Mouse (Mus musculus): Measurements from ENCODE around the gene Rnf220. TPM values are rescaled to one million over a fixed set of nuclear protein-coding genes. Genes with fewer than 3 reads are reported as not detected.

Rnf220 gene
- 55.5 and 55.9 TPM in 2 replicates for polyA plus RNA-seq (2016; fragmentation: Nextera tagmentation; extraction: Ambion mirVana)

DNA sequence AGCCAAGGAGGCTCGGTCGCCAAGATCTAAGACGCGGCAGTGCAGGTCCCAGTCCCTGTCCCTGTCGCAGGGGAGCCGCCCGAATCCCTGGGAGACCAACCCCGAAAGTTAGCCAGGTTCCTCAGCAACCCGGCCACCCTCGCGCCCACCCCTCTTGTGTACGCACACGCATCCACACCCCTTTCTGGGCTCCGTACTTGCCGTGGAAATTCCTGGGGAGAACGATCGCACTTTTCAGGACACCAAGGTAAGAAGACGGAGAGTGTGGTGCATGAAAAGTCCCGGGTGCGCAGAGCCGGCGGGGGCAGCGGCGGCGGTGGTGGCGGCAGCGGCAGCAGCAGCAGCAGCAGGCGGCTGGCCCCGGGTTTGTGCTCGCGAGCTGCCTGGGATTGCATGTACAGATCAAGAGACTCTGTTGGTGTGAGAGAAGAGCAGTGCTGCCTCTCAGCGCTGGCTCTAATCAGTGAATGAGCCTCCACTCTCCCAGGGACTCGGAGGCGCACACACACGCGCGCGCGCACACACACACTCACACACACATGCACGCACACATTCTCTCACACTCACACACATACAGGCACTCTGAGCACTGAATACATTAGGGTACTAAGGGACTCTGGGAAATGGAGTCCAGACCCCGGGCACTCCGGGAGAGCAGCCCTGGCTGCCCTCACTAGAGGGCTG lies at the start of gene Rnf220:
Rnf220 (minus strand) TSS at position 571 of the 684 bp plus-strand sequence.
- Histone ChIP-seq H3K27ac (0 out of 2 replicates have a peak within 1 kb of the TSS, but pooled peaks have one; percentile 20), H3K9ac (peak within 1 kb of the TSS; percentile 41; the same call in 1 of the 2 replicates), H3K27me3 (replicated peaks) (peaks cover 83% of the 10 kb centered on the region), H3K9me3 (replicated peaks) (peaks cover 2% of the 10 kb centered on the region), H3K4me1 (peaks cover 33% of the 10 kb centered on the region), H3K4me3 (peak within 1 kb of the TSS; percentile 57), H3K4me2 (peak within 1 kb of the TSS; percentile 85), H3K36me3 (no peaks in the 10 kb centered on the region)
- ATAC-seq: peak; percentile 75
- WGBS (ENCODE audit: insufficient replicate concordance): 1% methylated on average over 42 of the region's 42 CpGs

DNA sequence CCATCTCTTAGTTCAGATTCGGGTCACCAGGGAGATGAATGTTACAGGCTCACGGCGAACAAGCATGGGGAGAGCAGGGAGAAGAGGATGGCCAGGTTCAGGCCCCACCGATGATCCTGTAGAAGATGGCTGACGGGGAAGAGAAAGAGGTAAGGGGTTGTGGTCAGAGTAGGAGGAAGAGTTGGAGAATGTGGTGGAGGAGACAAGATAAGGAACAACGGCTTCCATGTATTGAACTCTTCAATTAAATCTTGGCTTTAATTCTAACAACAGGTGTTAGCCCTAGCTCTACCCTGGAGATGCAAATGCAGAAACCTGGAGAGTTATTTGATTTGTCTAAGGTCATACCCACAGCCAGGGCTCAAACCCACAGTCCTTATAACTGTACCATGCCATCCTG lies 49.8 kb upstream of the Rnf220 start:
- H3K4me3 ChIP-seq: no peak overlapping the region
- H3K27me3 ChIP-seq (replicated peaks): peaks cover 17% of the 10 kb centered on the region
- peaks cover 23% of the 10 kb centered on the region for H3K4me1 ChIP-seq
- no peak overlapping the region for H3K27ac ChIP-seq
- H3K9ac ChIP-seq: no peak overlapping the region
- WGBS (ENCODE audit: insufficient replicate concordance): 54% methylated on average over 6 of the region's 6 CpGs
- no peaks in the 10 kb centered on the region for H3K36me3 ChIP-seq
- no peak overlapping the region for H3K4me2 ChIP-seq
- ATAC-seq: no peak
- no peaks in the 10 kb centered on the region for H3K9me3 ChIP-seq (replicated peaks)

DNA sequence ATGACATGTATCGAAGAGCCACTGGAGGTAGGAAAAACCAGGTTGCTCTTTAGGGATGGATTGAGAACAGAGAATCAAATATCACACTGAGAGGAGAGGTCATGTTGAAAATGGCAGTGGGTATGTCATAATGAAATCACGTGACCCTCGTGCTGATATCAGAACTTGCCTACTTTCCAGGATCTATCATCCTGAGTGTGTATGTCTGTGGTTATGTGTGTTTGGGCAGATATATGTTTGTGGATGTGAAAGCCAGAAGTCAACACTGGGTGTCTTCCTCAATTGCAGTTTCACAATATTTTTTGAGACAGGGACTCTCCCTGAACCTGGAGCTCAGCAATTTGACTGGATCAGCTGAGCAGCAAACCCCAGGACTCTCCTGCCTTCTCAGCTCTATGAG lies 48.6 kb upstream of the Rnf220 start:
- Histone ChIP-seq H3K9me3 (replicated peaks) (no peaks in the 10 kb centered on the region), H3K27me3 (replicated peaks) (peaks cover 17% of the 10 kb centered on the region), H3K9ac (no peak overlapping the region), H3K27ac (no peak overlapping the region), H3K4me3 (no peak overlapping the region), H3K4me1 (peaks cover 12% of the 10 kb centered on the region; the same call in 1 of the 2 replicates), H3K4me2 (no peak overlapping the region), H3K36me3 (no peaks in the 10 kb centered on the region)
- no peak for ATAC-seq
- WGBS (ENCODE audit: insufficient replicate concordance): 49% methylated on average over 3 of the region's 3 CpGs

DNA sequence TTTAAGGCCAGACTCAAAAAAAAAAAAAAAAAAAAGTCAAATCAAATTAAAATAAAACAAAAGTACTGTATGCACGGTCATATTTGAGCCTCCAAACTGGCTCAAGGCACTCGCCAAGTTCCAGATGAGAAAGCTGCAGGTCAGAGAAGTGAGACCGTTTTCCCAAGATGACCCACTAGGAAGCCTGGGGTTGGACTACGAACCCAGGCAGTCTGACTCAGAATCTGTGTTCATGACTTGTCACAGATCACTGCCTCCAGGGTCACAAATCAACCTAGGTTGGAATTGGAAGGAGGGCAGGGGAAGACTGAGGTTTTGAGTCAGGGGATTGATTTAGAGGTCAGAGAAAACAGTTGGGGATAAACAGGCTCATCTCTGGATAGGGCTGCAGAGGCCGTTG lies 43.7 kb upstream of the Rnf220 start:
- Histone ChIP-seq H3K9ac (no peak overlapping the region), H3K27me3 (replicated peaks) (peaks cover 26% of the 10 kb centered on the region), H3K4me2 (no peak overlapping the region), H3K4me1 (peaks cover 5% of the 10 kb centered on the region; the same call in 1 of the 2 replicates), H3K9me3 (replicated peaks) (no peaks in the 10 kb centered on the region), H3K36me3 (no peaks in the 10 kb centered on the region), H3K27ac (no peak overlapping the region), H3K4me3 (no peak overlapping the region)
- WGBS (ENCODE audit: insufficient replicate concordance): 60% methylated on average over 5 of the region's 5 CpGs
- no peak for ATAC-seq

DNA sequence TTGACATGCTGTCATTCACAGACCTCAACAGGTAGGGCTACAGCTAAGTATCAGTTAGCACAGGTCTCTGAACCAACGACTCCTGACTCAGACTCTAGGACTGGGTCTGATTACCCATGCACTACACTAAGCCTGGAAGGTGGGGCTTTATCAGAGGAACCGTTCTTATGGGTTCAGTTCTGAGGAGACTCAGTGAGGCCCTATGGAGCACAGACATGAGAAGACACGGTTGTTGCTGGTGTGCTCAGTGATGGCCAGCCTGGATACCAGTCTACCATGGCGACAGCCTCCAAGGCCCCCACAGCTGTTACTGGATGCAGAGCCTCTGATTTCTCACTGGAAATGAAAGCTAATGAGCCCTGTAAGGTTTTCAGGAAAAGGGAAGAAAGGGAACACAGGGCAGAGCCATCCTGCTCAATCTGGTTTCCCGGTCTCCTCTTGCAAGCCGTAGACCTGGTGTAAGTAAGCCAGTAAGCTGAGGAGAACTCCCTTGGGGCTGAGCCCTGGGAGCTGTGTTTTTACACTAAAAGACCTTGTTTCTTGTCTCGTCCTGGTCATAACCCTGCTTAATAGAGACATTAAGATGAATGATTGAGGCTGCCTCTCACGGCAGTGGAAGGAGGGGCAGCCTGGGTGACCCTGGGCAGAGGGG lies 42.6 kb upstream of the Rnf220 start:
- Histone ChIP-seq H3K4me2 (no peak overlapping the region), H3K9me3 (replicated peaks) (no peaks in the 10 kb centered on the region), H3K36me3 (no peaks in the 10 kb centered on the region), H3K9ac (no peak overlapping the region), H3K4me1 (no peaks in the 10 kb centered on the region), H3K4me3 (no peak overlapping the region), H3K27me3 (replicated peaks) (peaks cover 26% of the 10 kb centered on the region), H3K27ac (no peak overlapping the region)
- WGBS (ENCODE audit: insufficient replicate concordance): 65% methylated on average over 8 of the region's 8 CpGs
- no peak for ATAC-seq

DNA sequence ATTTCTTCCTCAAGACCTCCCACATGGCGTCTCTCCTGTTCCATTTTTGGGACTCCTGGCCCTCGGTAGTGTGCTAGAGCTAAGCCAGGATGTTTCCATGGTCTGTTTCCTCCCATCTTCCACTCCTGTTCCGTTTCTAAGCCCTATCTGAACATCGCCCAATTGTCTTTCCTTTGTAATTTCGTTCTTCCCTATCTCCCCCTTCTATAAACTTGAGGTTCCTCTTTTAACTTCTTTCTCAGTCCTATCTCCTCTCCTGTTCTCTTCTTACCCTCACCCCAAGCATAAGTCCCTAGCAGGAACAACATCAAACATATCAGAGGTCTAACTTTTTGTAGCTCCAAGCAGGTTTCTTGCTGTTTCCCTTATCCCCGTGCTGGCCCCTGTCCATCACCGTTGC lies 40.1 kb upstream of the Rnf220 start:
- H3K4me1 ChIP-seq: no peaks in the 10 kb centered on the region
- H3K4me3 ChIP-seq: no peak overlapping the region
- WGBS (ENCODE audit: insufficient replicate concordance): 42% methylated on average over 7 of the region's 7 CpGs
- ATAC-seq: no peak
- no peak overlapping the region for H3K4me2 ChIP-seq
- no peaks in the 10 kb centered on the region for H3K36me3 ChIP-seq
- no peak overlapping the region for H3K27ac ChIP-seq
- no peak overlapping the region for H3K9ac ChIP-seq
- H3K9me3 ChIP-seq (replicated peaks): no peaks in the 10 kb centered on the region
- peaks cover 18% of the 10 kb centered on the region for H3K27me3 ChIP-seq (replicated peaks)

DNA sequence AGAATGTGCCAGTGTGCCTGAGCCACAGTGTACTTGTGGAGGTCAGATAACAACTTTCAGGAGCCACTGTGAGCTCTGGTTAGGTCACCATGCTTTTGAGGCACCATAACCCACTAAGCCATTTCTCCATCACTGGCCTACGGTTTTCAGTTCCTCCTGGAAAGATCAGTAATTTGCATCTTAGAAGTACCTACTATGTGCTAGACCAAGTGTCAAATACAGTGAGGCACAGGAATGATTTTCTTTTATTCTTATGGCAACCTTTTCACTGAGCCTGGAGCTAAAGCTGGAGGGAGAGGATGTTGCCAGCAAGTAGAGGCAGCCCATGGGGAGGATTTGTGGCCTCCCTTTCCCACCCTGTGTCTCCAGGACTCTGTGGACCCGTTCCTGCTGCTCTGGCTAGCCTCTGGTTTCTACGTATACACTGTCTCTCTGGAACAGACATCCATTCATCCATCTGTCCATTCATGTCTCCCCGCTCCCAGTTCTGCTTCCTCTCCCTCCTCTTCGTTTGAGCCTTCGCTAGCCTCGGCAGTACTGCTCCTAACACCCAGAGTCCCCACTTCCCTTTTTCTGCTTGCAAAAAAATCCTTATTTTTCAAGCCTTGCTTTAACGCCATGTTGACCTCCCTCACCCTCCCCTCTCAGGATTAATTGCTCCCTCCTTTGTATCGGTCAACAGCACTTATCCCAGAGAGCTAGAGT lies 38.8 kb upstream of the Rnf220 start:
- ATAC-seq: no peak
- 31% methylated on average over 9 of the region's 9 CpGs for WGBS (ENCODE audit: insufficient replicate concordance)
- Histone ChIP-seq H3K27ac (no peak overlapping the region), H3K9ac (no peak overlapping the region), H3K4me2 (no peak overlapping the region), H3K4me1 (no peaks in the 10 kb centered on the region), H3K4me3 (no peak overlapping the region), H3K9me3 (replicated peaks) (no peaks in the 10 kb centered on the region), H3K36me3 (no peaks in the 10 kb centered on the region), H3K27me3 (replicated peaks) (peaks cover 28% of the 10 kb centered on the region; the same call in 1 of the 2 replicates)

DNA sequence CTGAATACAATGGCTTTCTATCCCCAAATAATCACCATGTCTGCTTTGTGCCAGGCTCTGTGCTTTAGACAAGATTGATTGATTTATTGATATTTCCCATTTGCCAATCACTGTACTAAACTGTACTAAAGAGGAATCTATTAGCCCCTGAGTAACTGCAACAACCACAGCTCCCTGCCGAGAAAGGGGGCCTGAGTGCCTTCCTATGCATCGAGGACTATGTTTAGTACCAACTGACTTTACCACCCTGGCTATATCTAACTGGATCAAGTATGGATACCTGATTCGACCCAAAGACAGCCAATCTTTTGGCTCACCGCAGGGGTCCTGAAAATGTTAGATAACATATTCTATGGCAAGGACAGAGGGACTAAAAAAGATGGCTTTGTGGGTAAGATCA lies 33.0 kb upstream of the Rnf220 start:
- H3K36me3 ChIP-seq: no peaks in the 10 kb centered on the region
- H3K9ac ChIP-seq: no peak overlapping the region
- no peaks in the 10 kb centered on the region for H3K9me3 ChIP-seq (replicated peaks)
- 56% methylated on average over 4 of the region's 4 CpGs for WGBS (ENCODE audit: insufficient replicate concordance)
- H3K27me3 ChIP-seq (replicated peaks): peaks cover 51% of the 10 kb centered on the region; the same call in 1 of the 2 replicates
- no peak for ATAC-seq
- H3K4me3 ChIP-seq: no peak overlapping the region
- H3K27ac ChIP-seq: no peak overlapping the region
- no peak overlapping the region for H3K4me2 ChIP-seq
- peaks cover 30% of the 10 kb centered on the region for H3K4me1 ChIP-seq

DNA sequence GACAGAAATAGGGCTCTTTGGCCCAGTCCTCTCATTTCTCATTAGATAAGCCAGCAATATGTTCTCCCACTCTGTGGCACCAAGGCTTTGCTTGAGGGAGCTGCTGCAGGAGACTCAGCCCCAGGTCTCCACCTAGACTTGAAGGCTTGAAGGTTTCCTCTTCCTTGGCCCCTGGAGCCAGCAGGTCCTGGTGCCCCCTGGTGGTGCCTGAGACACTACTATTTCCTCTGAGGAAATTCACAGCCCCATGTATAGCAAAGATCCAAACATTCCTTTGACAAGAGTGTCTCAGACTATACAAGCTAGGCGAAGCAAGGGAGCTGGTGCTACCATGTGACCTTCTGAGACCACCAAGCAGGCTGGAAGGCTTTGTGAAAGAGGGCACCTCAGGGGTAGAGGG lies 31.1 kb upstream of the Rnf220 start:
- ATAC-seq: no peak
- Histone ChIP-seq H3K9ac (no peak overlapping the region), H3K4me2 (no peak overlapping the region), H3K4me3 (no peak overlapping the region), H3K27ac (no peak overlapping the region), H3K27me3 (replicated peaks) (peaks cover 52% of the 10 kb centered on the region; the same call in 1 of the 2 replicates), H3K36me3 (no peaks in the 10 kb centered on the region), H3K4me1 (peaks cover 39% of the 10 kb centered on the region), H3K9me3 (replicated peaks) (no peaks in the 10 kb centered on the region)
- WGBS (ENCODE audit: insufficient replicate concordance): 11% methylated on average over 1 of the region's 1 CpGs

DNA sequence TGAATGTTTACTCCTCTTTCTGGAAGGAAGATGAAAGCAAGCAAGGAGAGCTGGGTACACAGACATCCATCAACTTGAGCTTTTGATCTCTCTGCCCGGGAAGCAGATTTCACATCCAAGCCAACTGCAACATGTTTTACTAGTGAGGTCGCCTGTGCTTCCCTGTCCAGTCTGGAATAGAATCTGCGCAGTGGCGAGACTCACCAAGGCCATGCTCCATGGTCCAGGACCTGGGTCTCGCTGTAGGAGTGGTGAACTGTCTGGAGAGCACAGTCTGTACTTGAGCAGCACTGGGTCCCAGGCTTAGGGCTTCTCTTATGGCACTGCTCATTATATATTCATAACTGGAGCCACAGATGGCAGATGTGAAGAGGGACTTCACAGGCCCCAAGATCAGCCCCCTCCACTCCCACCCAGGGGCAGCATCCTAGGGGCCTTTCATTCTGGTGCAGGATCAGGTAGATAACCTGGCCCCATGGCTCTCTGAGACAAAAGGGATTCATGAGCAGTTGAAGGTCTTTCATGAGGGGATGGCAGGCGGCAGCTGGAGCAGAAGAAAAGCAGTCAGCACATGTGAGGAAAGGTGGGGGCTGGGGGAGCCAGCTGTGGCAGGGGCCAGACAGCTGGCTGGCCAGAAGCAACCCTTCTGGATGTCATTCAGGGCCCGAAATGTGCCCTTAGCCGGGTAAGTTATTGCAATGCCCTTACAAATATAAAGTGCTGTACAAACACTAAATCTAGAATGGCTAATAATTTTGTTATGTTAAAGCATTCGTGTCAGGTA lies 30.5 kb upstream of the Rnf220 start:
- Histone ChIP-seq H3K4me3 (no peak overlapping the region), H3K9ac (no peak overlapping the region), H3K27me3 (replicated peaks) (peaks cover 54% of the 10 kb centered on the region; the same call in 1 of the 2 replicates), H3K36me3 (no peaks in the 10 kb centered on the region), H3K27ac (no peak overlapping the region), H3K4me2 (no peak overlapping the region), H3K9me3 (replicated peaks) (no peaks in the 10 kb centered on the region), H3K4me1 (peaks cover 39% of the 10 kb centered on the region)
- WGBS (ENCODE audit: insufficient replicate concordance): 59% methylated on average over 9 of the region's 9 CpGs
- no peak for ATAC-seq

DNA sequence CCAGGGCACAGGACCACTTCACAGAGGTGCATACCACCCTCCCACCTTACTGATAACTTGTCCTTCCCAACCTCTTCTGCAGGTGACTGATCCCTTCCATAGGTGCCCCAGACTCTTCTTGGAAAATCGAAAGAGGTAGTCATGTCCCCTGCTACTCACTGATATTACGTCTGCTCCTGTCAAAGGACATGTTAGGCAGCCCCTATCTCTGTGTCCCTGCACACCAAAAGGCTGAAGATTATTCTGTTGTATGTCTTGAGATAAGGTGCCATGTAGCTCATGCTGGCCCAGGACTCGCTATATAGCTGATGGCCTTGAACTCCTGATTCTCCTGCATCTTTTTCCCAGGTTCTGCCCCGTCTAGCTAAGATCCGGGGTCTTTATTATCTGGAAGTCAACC lies 29.1 kb upstream of the Rnf220 start:
- Histone ChIP-seq H3K27ac (no peak overlapping the region), H3K36me3 (no peaks in the 10 kb centered on the region), H3K4me2 (peak overlapping the region; percentile 32), H3K9me3 (replicated peaks) (no peaks in the 10 kb centered on the region), H3K9ac (no peak overlapping the region), H3K4me3 (no peak overlapping the region), H3K27me3 (replicated peaks) (peaks cover 41% of the 10 kb centered on the region; the same call in 1 of the 2 replicates), H3K4me1 (peaks cover 39% of the 10 kb centered on the region)
- peak; percentile 88 for ATAC-seq
- 40% methylated on average over 5 of the region's 5 CpGs for WGBS (ENCODE audit: insufficient replicate concordance)

Measured in liver, embryonic 12.5 days (tissue).